Mouse (Mus musculus) mammary gland, adult 2 months (tissue): ENCODE results near the gene Olfr1154. TPM values are rescaled to one million over a fixed set of nuclear protein-coding genes. Genes with fewer than 3 reads are reported as not detected.

Experiments used
- polyA plus RNA-seq: library from polyadenylated mRNA; depleted of rRNA; stranded (reverse); fragments of >200 nt; gene quantifications from 2 replicates; pipeline ENCODE4 v1.2.3, GENCODE M21; 2012; ENCODE audit warnings: low replicate concordance; rRNA removed

The Olfr1154 gene
- polyA plus RNA-seq = not detected in 2 replicates

GRCm38 (mm10) chr2:87905066-87905465 lies at the start of gene Olfr1154:
Olfr1154 (minus strand) TSS chr2:87905166.

GRCm38 (mm10) chr2:87953000-87953399 lies 48.0 kb upstream of the Olfr1154 start, which contains the start of gene Olfr1156:
Olfr1156 (minus strand) TSS chr2:87953100.

GRCm38 (mm10) chr2:87945037-87945436 lies 40.1 kb upstream of the Olfr1154 start, which contains the start of gene Olfr1155:
Olfr1155 (minus strand) TSS chr2:87945137.

GRCm38 (mm10) chr2:87894662-87895061 lies 10.3 kb downstream of the Olfr1154 start, which contains the start of gene Olfr1153:
Olfr1153 (plus strand) TSS chr2:87894962.

GRCm38 (mm10) chr2:87866192-87866591 lies 38.8 kb downstream of the Olfr1154 start, which contains the start of gene Olfr1152:
Olfr1152 (plus strand) TSS chr2:87866492.

GRCm38 (mm10) chr2:87855562-87855961 lies 49.4 kb downstream of the Olfr1154 start, which contains the start of gene Olfr1151:
Olfr1151 (plus strand) TSS chr2:87855862.

Other genes with a start within 250 kb of the Olfr1154 start
- not detected in 2 replicates for gene Olfr1134, start 246.7 kb downstream of the Olfr1154 start, polyA plus RNA-seq
- not detected in 2 replicates for gene Olfr1135, start 231.5 kb downstream of the Olfr1154 start, polyA plus RNA-seq
- gene Olfr1136, start 211.2 kb downstream of the Olfr1154 start, polyA plus RNA-seq = not detected in 2 replicates
- not detected in 2 replicates for gene Olfr1137, start 192.0 kb downstream of the Olfr1154 start, polyA plus RNA-seq
- gene Olfr1138, start 165.2 kb downstream of the Olfr1154 start, polyA plus RNA-seq = not detected in 2 replicates
- gene Olfr1140, start 161.4 kb downstream of the Olfr1154 start, polyA plus RNA-seq = not detected in 2 replicates
- gene Olfr1141, start 151.2 kb downstream of the Olfr1154 start, polyA plus RNA-seq = not detected in 2 replicates
- gene Olfr152, start 125.7 kb downstream of the Olfr1154 start, polyA plus RNA-seq = not detected in 2 replicates
- gene Olfr1143, start 104.6 kb downstream of the Olfr1154 start, polyA plus RNA-seq = not detected in 2 replicates
- gene Olfr1145, start 95.3 kb downstream of the Olfr1154 start, polyA plus RNA-seq = not detected in 2 replicates
- not detected in 2 replicates for gene Olfr1148, start 74.6 kb downstream of the Olfr1154 start, polyA plus RNA-seq
- gene Olfr1150-ps1, start 61.2 kb downstream of the Olfr1154 start, polyA plus RNA-seq = not detected in 2 replicates
- not detected in 2 replicates for gene Olfr1151, start 49.3 kb downstream of the Olfr1154 start, polyA plus RNA-seq
- not detected in 2 replicates for gene Olfr1152, start 38.7 kb downstream of the Olfr1154 start, polyA plus RNA-seq
- not detected in 2 replicates for gene Olfr1153, start 10.2 kb downstream of the Olfr1154 start, polyA plus RNA-seq
- gene Olfr1155, start 40.0 kb upstream of the Olfr1154 start, polyA plus RNA-seq = not detected in 2 replicates
- not detected in 2 replicates for gene Olfr1156, start 47.9 kb upstream of the Olfr1154 start, polyA plus RNA-seq
- gene Olfr1157, start 63.1 kb upstream of the Olfr1154 start, polyA plus RNA-seq = not detected in 2 replicates
- gene Olfr74, start 69.5 kb upstream of the Olfr1154 start, polyA plus RNA-seq = not detected in 2 replicates
- not detected in 2 replicates for gene Olfr1158, start 84.9 kb upstream of the Olfr1154 start, polyA plus RNA-seq
- not detected in 2 replicates for gene Olfr1160, start 103.1 kb upstream of the Olfr1154 start, polyA plus RNA-seq
- not detected in 2 replicates for gene Olfr1161, start 117.6 kb upstream of the Olfr1154 start, polyA plus RNA-seq
- gene Olfr73, start 132.5 kb upstream of the Olfr1154 start, polyA plus RNA-seq = not detected in 2 replicates
- gene Olfr1162, start 146.0 kb upstream of the Olfr1154 start, polyA plus RNA-seq = not detected in 2 replicates
- gene Olfr1163, start 166.7 kb upstream of the Olfr1154 start, polyA plus RNA-seq = not detected in 2 replicates
- gene Olfr1164, start 188.8 kb upstream of the Olfr1154 start, polyA plus RNA-seq = not detected in 2 replicates
- not detected in 2 replicates for gene Olfr1166, start 223.1 kb upstream of the Olfr1154 start, polyA plus RNA-seq